Mouse (Mus musculus): ENCODE measurements around the gene Atp6ap1l. TPM values are rescaled to one million over a fixed set of nuclear protein-coding genes. Genes with fewer than 3 reads are reported as not detected.

Atp6ap1l gene
- total RNA-seq (2023; ENCODE audit: inconsistent age), result not detected in 4 replicates

GRCm38 (mm10) chr13:90905176-90905575 lies at the start of gene Atp6ap1l:
Gene Atp6ap1l (minus strand): TSS chr13:90905355.

GRCm38 (mm10) chr13:90922751-90923612 lies 17.8 kb upstream of the Atp6ap1l start, which contains the start of gene Rps23:
Gene Rps23 (plus strand): TSS chr13:90922958.

Other genes with a start within 250 kb of the Atp6ap1l start
- 810 to 979 TPM (median 917 TPM) in 4 replicates for gene Rps23, start 17.6 kb upstream of the Atp6ap1l start, total RNA-seq (2023; ENCODE audit: inconsistent age)

Measured in B cell, adult (primary cell).